Mouse (Mus musculus) retina, postnatal 1 day (tissue): ENCODE measurements at regions not wholly inside any gene's neighbourhood (a gene's known extent, or its start where the extent isn't known, plus 50 kb on each side); places are given as distances from the start of the nearest gene placed in this dataset.

Experiments
- DNase-seq: peaks from one replicate; pipeline ENCODE4 v3.0.0-alpha.2; 2012

- no peak for DNase-seq
Observed at GRCm38 (mm10) chr5:141054991-141055390, 54.6 kb upstream of the Card11 start.

GRCm38 (mm10) chr5:141055596-141056343, 55.4 kb upstream of the Card11 start:
- no peak for DNase-seq

GRCm38 (mm10) chr5:141058141-141058540, 57.8 kb upstream of the Card11 start:
- DNase-seq: no peak

- no peak for DNase-seq
Observed at GRCm38 (mm10) chr5:141058863-141059262, 58.5 kb upstream of the Card11 start.

GRCm38 (mm10) chr5:141062144-141062543, 61.8 kb upstream of the Card11 start:
- DNase-seq: no peak

GRCm38 (mm10) chr5:141067561-141067960, 67.2 kb upstream of the Card11 start:
- no peak for DNase-seq

- DNase-seq: no peak
Observed at GRCm38 (mm10) chr5:141074457-141074856, 74.1 kb upstream of the Card11 start.

- no peak for DNase-seq
Observed at GRCm38 (mm10) chr5:141076158-141076557, 75.8 kb upstream of the Card11 start.

GRCm38 (mm10) chr5:141076942-141077341, 76.6 kb upstream of the Card11 start:
- DNase-seq: no peak

GRCm38 (mm10) chr5:141080896-141081295, 80.5 kb upstream of the Card11 start:
- no peak for DNase-seq

GRCm38 (mm10) chr5:141084056-141084730, 83.8 kb upstream of the Card11 start:
- peak; percentile 66 for DNase-seq

- peak; percentile 75 for DNase-seq
Observed at GRCm38 (mm10) chr5:141084746-141085145, 84.4 kb upstream of the Card11 start.

GRCm38 (mm10) chr5:141091676-141092075, 91.3 kb upstream of the Card11 start:
- DNase-seq: no peak

- DNase-seq: peak; percentile 61
Observed at GRCm38 (mm10) chr5:141093641-141094040, 93.3 kb upstream of the Card11 start.

GRCm38 (mm10) chr5:141097878-141098277, 97.5 kb upstream of the Card11 start:
- peak; percentile 19 for DNase-seq

- DNase-seq: no peak
Observed at GRCm38 (mm10) chr5:141111666-141112065, 111.3 kb upstream of the Card11 start.

GRCm38 (mm10) chr5:141115273-141115904, 115.0 kb upstream of the Card11 start:
- DNase-seq: no peak

- DNase-seq: no peak
Observed at GRCm38 (mm10) chr5:141115963-141116362, 115.6 kb upstream of the Card11 start.

- DNase-seq: no peak
Observed at GRCm38 (mm10) chr5:141125870-141126269, 115.4 kb upstream of the Sdk1 start.

GRCm38 (mm10) chr5:141126536-141126935, 114.8 kb upstream of the Sdk1 start:
- no peak for DNase-seq

- DNase-seq: no peak
Observed at GRCm38 (mm10) chr5:141131036-141131435, 110.3 kb upstream of the Sdk1 start.

- no peak for DNase-seq
Observed at GRCm38 (mm10) chr5:141131906-141132305, 109.4 kb upstream of the Sdk1 start.

GRCm38 (mm10) chr5:141136239-141136638, 105.1 kb upstream of the Sdk1 start:
- no peak for DNase-seq

GRCm38 (mm10) chr5:141137716-141138115, 103.6 kb upstream of the Sdk1 start:
- no peak for DNase-seq
